Mouse (Mus musculus) bone marrow macrophage, adult 2 months (primary cell): Measurements from ENCODE around the gene Swt1.

Experiments used
- CTCF ChIP-seq: IDR thresholded peaks from 2 replicates; pipeline ENCODE4 v1.5.1; 2012; ENCODE audit warnings: low read depth, mild to moderate bottlenecking, low read length, moderate library complexity
- POLR2A ChIP-seq: IDR thresholded peaks from 2 replicates; pipeline ENCODE4 v1.6.1; 2012; ENCODE audit warnings: mild to moderate bottlenecking, low read depth, low read length, borderline replicate concordance

GRCm38 (mm10) chr1:151320408-151320807, 107.8 kb downstream of the Swt1 start:
- no peak for TF ChIP-seq CTCF
- TF ChIP-seq POLR2A = no peak
